Mouse (Mus musculus): Measurements from ENCODE around the gene Gcgr. TPM values are rescaled to one million over a fixed set of nuclear protein-coding genes. Genes with fewer than 3 reads are reported as not detected.

Gcgr gene
- total RNA-seq, 2 experiments from 2014 or later = not detected

DNA sequence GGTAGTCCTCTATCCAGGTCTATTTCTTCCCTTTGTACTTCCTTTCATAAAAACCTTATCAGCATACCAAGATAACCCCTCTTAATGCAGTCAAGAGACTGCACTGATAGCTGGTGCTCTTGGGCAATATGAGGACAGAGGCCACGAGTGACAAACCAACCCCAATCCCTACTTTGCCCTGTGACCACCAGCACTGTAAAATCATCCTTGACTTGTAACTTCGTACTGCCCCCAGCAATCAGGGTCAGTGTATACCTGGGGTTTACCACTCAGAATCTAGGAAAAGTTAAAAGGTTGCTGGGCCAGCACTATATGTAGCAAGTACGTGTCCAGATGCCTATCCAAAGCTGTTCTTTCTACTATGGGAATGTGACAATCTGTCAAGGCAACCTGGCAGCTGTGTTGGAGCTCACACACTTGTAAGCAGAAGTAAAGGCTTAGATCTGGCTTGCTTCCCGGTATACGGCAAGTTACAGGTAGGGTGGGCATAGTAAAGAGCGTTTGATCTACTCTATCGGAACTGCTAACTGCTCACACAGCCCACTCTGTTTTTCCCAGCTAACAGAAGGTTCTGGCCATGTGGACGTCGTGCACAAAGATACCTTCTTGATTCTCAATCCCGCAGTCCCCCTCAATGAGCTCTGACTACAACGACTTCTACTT is 41.4 kb downstream of the Gcgr start:
- TF ChIP-seq CTCF (conservative IDR thresholded peaks at IDR 0.05) = no peak
- peak overlapping the region; percentile 93 for H3K27ac ChIP-seq
- peak overlapping the region; percentile 97 for H3K4me3 ChIP-seq
- no peak for DNase-seq (ENCODE audit: low spot score in 2 of 2)

DNA sequence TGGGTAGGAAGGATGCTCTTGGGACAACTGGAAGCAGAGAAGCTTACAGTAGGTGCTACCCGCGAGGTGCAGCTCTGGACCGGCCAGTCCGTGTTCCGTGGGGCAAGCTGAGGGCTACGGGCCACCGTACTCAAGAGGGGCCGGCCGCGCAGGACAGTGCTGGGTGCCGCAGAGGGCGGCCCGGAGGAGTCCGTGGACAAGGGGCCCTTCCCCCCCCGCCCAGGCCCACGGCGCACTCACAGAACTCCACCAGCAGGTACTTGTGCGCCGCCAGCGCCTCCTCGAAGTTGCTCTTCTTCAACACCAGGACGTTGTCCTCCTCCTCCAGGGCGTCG is 41.9 kb downstream of the Gcgr start:
- peak overlapping the region; percentile 93 for H3K27ac ChIP-seq
- peak overlapping the region; percentile 97 for H3K4me3 ChIP-seq
- no peak for DNase-seq (ENCODE audit: low spot score in 2 of 2)
- no peak; the same call in 1 of the 2 replicates for TF ChIP-seq CTCF (conservative IDR thresholded peaks at IDR 0.05)

DNA sequence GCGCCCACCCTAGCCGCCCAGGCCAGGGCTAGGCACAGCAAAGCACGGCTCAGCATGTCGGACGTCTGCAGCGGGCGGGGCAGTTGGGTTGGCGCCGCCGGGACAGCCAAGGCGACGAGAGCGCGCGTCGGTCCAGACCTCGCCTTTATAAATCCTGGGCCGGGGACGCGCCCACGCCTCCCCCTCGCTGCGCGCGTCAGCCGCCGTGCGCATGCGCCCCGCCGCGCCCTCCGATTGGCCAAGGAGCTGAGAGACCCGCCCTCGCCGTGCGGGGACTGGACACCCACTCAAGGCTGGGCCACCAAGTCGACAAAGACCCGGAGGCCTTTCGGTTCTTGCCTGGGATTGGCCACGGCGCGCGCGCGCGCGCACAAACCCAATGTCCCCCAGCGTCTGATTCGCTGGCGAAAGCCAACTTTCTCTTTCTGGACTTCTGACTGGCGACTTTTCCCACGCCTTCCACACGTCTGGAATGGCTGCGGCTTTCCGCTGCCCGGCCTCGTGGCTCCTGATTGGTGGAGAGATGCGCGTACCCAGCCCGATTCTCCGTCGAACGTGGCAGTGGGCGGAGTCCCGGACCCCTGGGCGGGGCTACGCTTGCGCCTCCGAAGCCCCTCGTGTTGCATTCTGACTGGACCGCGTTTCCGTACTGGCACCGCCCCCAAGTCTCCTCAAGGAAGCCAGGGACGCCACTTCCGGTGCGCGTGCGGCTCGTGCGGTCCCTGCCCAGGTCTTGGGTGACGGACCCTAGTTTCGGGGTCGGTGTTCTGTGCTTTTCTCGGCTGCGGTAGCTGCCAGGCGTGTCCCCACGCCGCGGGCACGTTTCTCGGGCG is 42.5 kb downstream of the Gcgr start, which contains the start of gene P4hb:
Gene P4hb (minus strand): TSS at position 502 of the 833 bp plus-strand sequence.
- peak; percentile 99 to 100 for DNase-seq (ENCODE audit: low spot score in 2 of 2)
- peak within 1 kb of the TSS; percentile 93 for H3K27ac ChIP-seq
- H3K4me3 ChIP-seq = peak within 1 kb of the TSS; percentile 97
- TF ChIP-seq CTCF (conservative IDR thresholded peaks at IDR 0.05) = no peak

DNA sequence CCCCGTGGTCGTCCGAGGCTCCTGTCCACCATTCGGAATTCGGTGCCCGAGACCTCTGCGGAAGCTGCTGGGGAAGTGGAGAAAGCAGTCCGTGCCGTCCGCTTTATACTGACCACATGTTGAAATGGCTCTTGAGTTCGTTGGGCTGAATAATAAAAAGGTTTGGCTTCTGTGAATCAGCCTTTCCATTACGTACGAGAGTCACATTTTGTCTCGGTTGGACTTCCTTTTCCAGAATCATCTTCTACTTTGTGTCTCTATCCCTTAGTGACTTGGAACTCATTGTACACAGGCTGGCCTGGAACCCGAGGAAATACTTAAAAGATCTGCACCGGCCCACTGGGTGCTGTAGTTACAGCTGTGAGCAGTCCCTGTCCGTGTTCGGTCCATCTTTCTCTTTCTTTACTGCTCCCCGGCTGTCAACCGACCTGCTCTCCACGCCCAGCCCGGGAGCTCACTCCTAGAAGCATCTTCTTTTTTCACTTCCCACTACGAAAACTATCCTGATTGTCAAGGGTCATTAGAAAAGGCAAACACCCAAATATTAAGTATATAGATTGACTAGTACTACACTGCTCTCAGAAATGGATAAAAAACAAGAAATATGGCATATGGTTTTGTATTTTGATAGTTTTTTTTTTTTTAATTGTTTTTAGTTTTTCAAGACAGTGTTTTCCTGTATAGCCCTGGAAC is 43.2 kb downstream of the Gcgr start:
- H3K27ac ChIP-seq = peak overlapping the region; percentile 85
- TF ChIP-seq CTCF (conservative IDR thresholded peaks at IDR 0.05) = no peak
- H3K4me3 ChIP-seq = peak overlapping the region; percentile 97
- no peak for DNase-seq (ENCODE audit: low spot score in 2 of 2)

DNA sequence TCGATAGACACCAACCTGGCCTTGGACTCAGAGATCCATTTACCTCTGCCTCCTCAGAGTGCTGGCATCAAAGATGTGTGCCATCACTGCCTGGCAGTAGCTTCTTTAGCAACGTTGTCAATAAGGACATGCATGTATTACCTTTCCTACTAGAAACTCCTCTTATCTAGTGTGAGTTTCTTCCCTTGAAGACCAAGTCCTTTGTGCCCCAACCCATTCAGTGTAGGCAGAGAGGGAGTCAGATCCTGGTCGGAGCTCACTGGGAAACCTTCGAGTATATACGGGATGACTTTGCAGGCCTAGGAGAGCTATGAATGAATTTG is 43.7 kb downstream of the Gcgr start:
- no peak for DNase-seq (ENCODE audit: low spot score in 2 of 2)
- no peak overlapping the region; the same call in 1 of the 2 replicates for H3K27ac ChIP-seq
- no peak for TF ChIP-seq CTCF (conservative IDR thresholded peaks at IDR 0.05)
- H3K4me3 ChIP-seq = peak overlapping the region; percentile 97

DNA sequence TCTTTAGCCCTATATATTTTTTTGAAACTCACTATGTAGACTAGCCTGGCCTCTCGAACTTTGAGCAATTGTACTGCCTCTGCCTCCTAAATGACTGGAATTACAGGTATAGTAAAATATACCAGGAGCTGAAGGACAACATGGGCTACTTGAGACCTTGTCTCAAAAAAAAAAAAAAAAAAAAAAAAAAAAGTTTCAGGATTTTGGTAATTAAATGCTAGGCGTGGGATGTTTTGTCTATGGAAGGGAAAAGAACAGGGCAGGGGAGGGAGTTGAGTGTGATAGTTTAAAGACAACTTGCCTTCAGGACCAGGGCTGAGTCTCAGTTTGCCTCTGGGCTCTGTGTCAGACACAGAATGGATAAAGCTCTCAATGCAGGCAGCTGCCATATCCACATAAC is 44.5 kb downstream of the Gcgr start:
- no peak for TF ChIP-seq CTCF (conservative IDR thresholded peaks at IDR 0.05)
- no peak overlapping the region for H3K27ac ChIP-seq
- no peak for DNase-seq (ENCODE audit: low spot score in 2 of 2)

DNA sequence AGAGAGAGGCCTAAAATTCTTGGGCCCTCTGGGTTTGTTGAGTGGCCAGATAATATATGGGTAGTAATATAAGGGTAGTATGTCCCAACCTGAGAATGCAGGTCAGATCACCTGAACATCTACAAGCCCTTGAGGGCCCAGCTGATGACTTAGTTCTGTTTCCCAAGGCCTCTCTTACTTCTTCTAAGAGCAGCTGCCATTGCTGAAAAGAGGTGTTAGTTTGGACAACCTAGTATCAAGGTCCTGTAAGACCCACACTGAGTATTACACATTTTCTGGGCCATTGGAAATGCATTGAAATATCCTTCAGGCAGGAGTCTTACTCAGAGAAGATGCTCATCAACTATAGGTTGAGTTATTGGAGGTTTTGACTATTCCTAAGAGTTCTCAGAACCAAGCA is 45.4 kb downstream of the Gcgr start:
- Histone ChIP-seq H3K27ac (no peak overlapping the region), H3K4me3 (no peak overlapping the region)
- no peak for TF ChIP-seq CTCF (conservative IDR thresholded peaks at IDR 0.05)
- no peak for DNase-seq (ENCODE audit: low spot score in 2 of 2)

More for the DNA sequence above, 44.5 kb downstream of the Gcgr start:
- H3K4me3 ChIP-seq = no peak overlapping the region

DNA sequence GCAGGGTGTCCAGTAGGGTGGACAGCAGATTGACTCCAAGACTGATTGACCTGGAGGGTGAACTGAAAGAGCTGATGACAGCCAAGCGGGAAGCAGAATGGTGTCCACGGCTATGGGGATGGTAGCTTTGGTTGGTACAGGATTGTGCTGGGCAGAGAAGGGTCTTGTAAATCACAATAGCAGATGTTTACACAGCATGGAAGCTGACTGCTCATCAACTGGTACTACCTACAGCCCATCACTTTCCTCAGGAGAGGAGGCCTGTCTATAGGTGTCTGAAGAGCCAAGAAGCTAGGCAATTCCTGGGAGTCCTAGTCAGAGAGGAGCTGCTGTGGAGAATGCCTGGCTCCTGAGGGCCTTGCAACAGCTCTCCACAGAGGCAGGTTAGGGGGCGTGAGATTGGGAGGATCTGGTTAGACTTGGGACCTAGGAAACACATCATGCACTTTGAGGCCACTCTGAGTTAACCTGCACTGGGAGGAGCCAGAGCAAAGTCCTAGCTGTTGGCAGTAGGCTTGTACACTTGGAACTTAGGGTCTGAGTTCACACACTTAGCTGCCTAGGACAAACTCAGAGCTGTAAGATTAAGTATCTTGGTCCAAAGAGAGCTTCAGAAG is 46.0 kb downstream of the Gcgr start:
- TF ChIP-seq CTCF (conservative IDR thresholded peaks at IDR 0.05) = no peak
- Histone ChIP-seq H3K4me3 (no peak overlapping the region), H3K27ac (no peak overlapping the region)
- no peak for DNase-seq (ENCODE audit: low spot score in 2 of 2)

DNA sequence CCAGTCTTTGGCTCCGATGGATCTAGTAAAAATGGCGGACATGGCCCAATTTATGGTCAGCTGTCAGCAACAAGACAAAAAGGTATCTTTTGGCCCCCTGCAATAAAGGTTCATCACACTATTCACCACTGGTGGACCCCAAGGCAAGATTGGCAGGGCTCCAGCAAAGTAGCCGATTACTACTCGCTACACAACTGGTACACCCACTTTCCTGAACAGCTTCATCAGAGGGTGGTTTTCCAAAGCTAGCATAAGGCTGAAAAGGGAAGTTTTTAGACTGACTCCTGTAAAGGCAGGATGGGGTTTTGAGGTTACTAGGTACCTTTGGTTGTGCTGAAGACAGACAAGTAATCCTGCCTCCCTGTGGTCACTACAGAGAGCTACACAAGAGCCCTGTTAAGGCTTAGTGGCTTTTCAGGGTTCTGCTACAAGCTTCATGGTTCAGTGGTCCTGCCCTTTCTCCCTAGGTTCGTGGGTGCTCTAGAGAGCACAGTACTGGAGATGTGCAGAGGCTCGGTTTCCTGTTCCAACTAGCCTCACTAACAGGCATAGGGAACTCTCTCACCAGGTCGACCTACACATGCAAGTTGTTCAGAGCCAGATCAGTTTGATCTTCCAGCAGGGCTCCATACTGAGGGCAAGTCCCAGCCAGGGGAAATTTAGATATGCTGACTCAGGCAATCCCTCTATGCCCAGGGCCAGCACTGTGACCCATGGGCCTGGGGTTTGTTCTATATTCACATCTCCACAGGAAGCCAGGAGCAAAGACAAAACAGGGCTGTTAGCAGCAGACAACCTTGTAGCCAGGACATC is 46.9 kb downstream of the Gcgr start:
- DNase-seq (ENCODE audit: low spot score in 2 of 2) = no peak
- Histone ChIP-seq H3K27ac (no peak overlapping the region), H3K4me3 (no peak overlapping the region)
- peak; percentile 75 for TF ChIP-seq CTCF (conservative IDR thresholded peaks at IDR 0.05)

DNA sequence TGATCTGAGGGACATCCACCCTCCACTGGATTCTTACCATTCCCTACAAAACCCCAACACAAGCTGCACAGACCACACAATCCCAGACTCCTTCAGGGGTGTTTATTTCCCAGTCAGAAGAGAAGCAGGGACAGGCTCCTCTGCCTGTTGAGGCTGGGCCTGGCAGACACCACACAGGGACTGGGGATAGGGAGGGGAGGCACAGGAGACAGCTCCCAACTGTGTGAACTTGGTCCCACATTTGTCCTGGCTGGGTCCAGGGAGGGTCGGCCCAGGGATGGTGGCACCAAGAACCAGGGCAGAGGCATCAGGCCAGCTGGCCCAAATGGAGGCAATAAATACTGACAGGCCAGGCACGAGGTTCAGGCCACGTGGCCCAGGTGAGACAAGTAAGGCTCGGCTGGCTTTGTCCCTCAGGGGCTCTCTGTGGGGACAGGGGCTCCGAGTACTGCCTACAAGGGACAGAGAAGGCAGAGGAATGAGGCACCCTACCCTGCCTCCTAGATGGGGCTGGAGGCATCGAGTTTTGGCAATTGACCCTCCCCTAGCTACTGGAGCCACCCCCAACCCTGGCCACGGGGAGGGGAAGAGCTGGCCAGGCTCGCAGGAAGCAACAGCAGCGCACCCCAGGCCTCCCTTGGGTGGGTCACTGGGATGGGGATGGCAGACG is 47.7 kb downstream of the Gcgr start:
- H3K27ac ChIP-seq = no peak overlapping the region
- no peak for DNase-seq (ENCODE audit: low spot score in 2 of 2)
- no peak for TF ChIP-seq CTCF (conservative IDR thresholded peaks at IDR 0.05)
- H3K4me3 ChIP-seq = no peak overlapping the region

DNA sequence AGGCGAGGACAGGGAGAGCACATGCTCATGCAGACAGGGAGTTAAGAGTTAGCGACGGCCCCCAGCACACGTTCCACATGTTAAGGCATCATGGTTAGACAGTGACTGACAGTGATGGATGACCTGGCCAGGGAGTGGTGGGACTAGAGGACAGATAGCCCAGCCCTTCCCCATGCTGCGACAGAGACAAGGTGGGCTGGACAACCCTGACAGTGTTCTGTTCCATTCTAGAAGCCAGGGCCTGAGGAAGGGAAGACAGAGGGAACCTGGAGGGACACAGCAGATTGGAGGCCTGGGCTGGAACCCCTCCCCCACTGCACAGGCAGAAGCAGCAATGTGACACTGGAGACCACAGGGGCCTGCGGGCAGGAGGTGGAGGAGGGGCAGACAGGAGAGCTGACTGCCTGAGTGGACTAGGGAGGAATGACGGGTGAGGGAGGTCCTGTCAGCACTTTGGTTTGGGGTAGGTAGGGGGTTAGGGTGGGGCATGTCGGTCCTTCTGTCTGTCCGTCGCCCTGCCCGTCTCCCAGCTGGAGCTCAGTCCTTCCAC is 48.3 kb downstream of the Gcgr start:
- TF ChIP-seq CTCF (conservative IDR thresholded peaks at IDR 0.05) = no peak
- Histone ChIP-seq H3K4me3 (no peak overlapping the region), H3K27ac (no peak overlapping the region)
- DNase-seq (ENCODE audit: low spot score in 2 of 2) = no peak
